Mouse (Mus musculus): ENCODE measurements around the gene Ajm1. TPM values are rescaled to one million over a fixed set of nuclear protein-coding genes. Genes with fewer than 3 reads are reported as not detected.

Gene Ajm1
- polyA plus RNA-seq, 1 experiment = 2.2 TPM

GRCm38 (mm10) chr2:25617578-25617977 lies 36.0 kb upstream of the Ajm1 start, which contains the start of gene Ccdc183:
Gene Ccdc183 (minus strand): TSS chr2:25617678.
- Histone ChIP-seq H3K4me1 (ENCODE audit: control insufficient read depth, insufficient read depth, insufficient read length, low read length) (no peaks in the 10 kb centered on the region; the same call in none of the 2 replicates), H3K36me3 (ENCODE audit: control insufficient read depth, insufficient read depth, low read length) (no peaks in the 10 kb centered on the region), H3K27me3 (ENCODE audit: control insufficient read depth, insufficient read depth, low read length) (peaks cover 14% of the 10 kb centered on the region), H3K4me3 (ENCODE audit: low read depth, low read length) (no peak within 1 kb of the TSS), H3K27ac (ENCODE audit: insufficient read depth, low read depth, low read length) (no peak within 1 kb of the TSS)
- TF ChIP-seq POLR2A (IDR thresholded peaks at IDR 0.05; ENCODE audit: low read depth, low read length) (no peak), CTCF (IDR thresholded peaks at IDR 0.05; ENCODE audit: extremely low read depth, insufficient read length, insufficient replicate concordance, low read depth, low read length) (no peak)
- WGBS = 85% methylated on average over 3 of the region's 3 CpGs

GRCm38 (mm10) chr2:25616398-25616797 lies 34.8 kb upstream of the Ajm1 start:
- WGBS = 16% methylated on average over 22 of the region's 22 CpGs
- Histone ChIP-seq H3K27me3 (ENCODE audit: control insufficient read depth, insufficient read depth, low read length) (peaks cover 14% of the 10 kb centered on the region), H3K4me3 (ENCODE audit: low read depth, low read length) (no peak overlapping the region), H3K36me3 (ENCODE audit: control insufficient read depth, insufficient read depth, low read length) (no peaks in the 10 kb centered on the region), H3K4me1 (ENCODE audit: control insufficient read depth, insufficient read depth, insufficient read length, low read length) (no peaks in the 10 kb centered on the region; the same call in none of the 2 replicates), H3K27ac (ENCODE audit: insufficient read depth, low read depth, low read length) (no peak overlapping the region)
- TF ChIP-seq CTCF (IDR thresholded peaks at IDR 0.05; ENCODE audit: extremely low read depth, insufficient read length, insufficient replicate concordance, low read depth, low read length) (no peak), POLR2A (IDR thresholded peaks at IDR 0.05; ENCODE audit: low read depth, low read length) (no peak)

GRCm38 (mm10) chr2:25608671-25609070 lies 27.1 kb upstream of the Ajm1 start:
- Histone ChIP-seq H3K4me1 (ENCODE audit: control insufficient read depth, insufficient read depth, insufficient read length, low read length) (peaks cover 7% of the 10 kb centered on the region; the same call in 1 of the 2 replicates), H3K27ac (ENCODE audit: insufficient read depth, low read depth, low read length) (no peak overlapping the region), H3K27me3 (ENCODE audit: control insufficient read depth, insufficient read depth, low read length) (no peaks in the 10 kb centered on the region), H3K4me3 (ENCODE audit: low read depth, low read length) (peak overlapping the region; percentile 99), H3K36me3 (ENCODE audit: control insufficient read depth, insufficient read depth, low read length) (no peaks in the 10 kb centered on the region)
- WGBS = 30% methylated on average over 10 of the region's 10 CpGs
- TF ChIP-seq POLR2A (IDR thresholded peaks at IDR 0.05; ENCODE audit: low read depth, low read length) (no peak), CTCF (IDR thresholded peaks at IDR 0.05; ENCODE audit: extremely low read depth, insufficient read length, insufficient replicate concordance, low read depth, low read length) (no peak)

- WGBS = under 1% methylated on average over 80 of the region's 80 CpGs
- Histone ChIP-seq H3K27me3 (ENCODE audit: control insufficient read depth, insufficient read depth, low read length) (no peaks in the 10 kb centered on the region), H3K4me3 (ENCODE audit: low read depth, low read length) (peak within 1 kb of the TSS; percentile 99), H3K27ac (ENCODE audit: insufficient read depth, low read depth, low read length) (peak within 1 kb of the TSS; percentile 51), H3K4me1 (ENCODE audit: control insufficient read depth, insufficient read depth, insufficient read length, low read length) (peaks cover 7% of the 10 kb centered on the region; the same call in 1 of the 2 replicates), H3K36me3 (ENCODE audit: control insufficient read depth, insufficient read depth, low read length) (0 out of 2 replicates have a peak, but pooled peaks cover 2% of the 10 kb centered on the region)
- TF ChIP-seq POLR2A (IDR thresholded peaks at IDR 0.05; ENCODE audit: low read depth, low read length) = peak; percentile 77
- TF ChIP-seq CTCF (IDR thresholded peaks at IDR 0.05; ENCODE audit: extremely low read depth, insufficient read length, insufficient replicate concordance, low read depth, low read length) = no peak
These were observed 26.4 kb upstream of the Ajm1 start, which contains the start of gene Rabl6 for GRCm38 (mm10) chr2:25607761-25608622. Gene Rabl6 (minus strand): TSS chr2:25608521.

GRCm38 (mm10) chr2:25602526-25602925 lies 21.0 kb upstream of the Ajm1 start:
- Histone ChIP-seq H3K36me3 (ENCODE audit: control insufficient read depth, insufficient read depth, low read length) (peaks cover 35% of the 10 kb centered on the region), H3K27ac (ENCODE audit: insufficient read depth, low read depth, low read length) (no peak overlapping the region), H3K4me3 (ENCODE audit: low read depth, low read length) (no peak overlapping the region), H3K27me3 (ENCODE audit: control insufficient read depth, insufficient read depth, low read length) (no peaks in the 10 kb centered on the region), H3K4me1 (ENCODE audit: control insufficient read depth, insufficient read depth, insufficient read length, low read length) (peaks cover 8% of the 10 kb centered on the region; the same call in 1 of the 2 replicates)
- WGBS = 96% methylated on average over 5 of the region's 5 CpGs
- TF ChIP-seq POLR2A (IDR thresholded peaks at IDR 0.05; ENCODE audit: low read depth, low read length) (no peak), CTCF (IDR thresholded peaks at IDR 0.05; ENCODE audit: extremely low read depth, insufficient read length, insufficient replicate concordance, low read depth, low read length) (no peak)

GRCm38 (mm10) chr2:25600037-25600436 lies 18.5 kb upstream of the Ajm1 start:
- Histone ChIP-seq H3K36me3 (ENCODE audit: control insufficient read depth, insufficient read depth, low read length) (peaks cover 57% of the 10 kb centered on the region), H3K27ac (ENCODE audit: insufficient read depth, low read depth, low read length) (no peak overlapping the region)
- 91% methylated on average over 2 of the region's 2 CpGs for WGBS

GRCm38 (mm10) chr2:25598749-25599148 lies 17.2 kb upstream of the Ajm1 start:
- 100% methylated on average over 1 of the region's 1 CpGs for WGBS
- Histone ChIP-seq H3K36me3 (ENCODE audit: control insufficient read depth, insufficient read depth, low read length) (peaks cover 60% of the 10 kb centered on the region), H3K27ac (ENCODE audit: insufficient read depth, low read depth, low read length) (no peak overlapping the region), H3K4me1 (ENCODE audit: control insufficient read depth, insufficient read depth, insufficient read length, low read length) (peaks cover 6% of the 10 kb centered on the region; the same call in 1 of the 2 replicates), H3K4me3 (ENCODE audit: low read depth, low read length) (no peak overlapping the region), H3K27me3 (ENCODE audit: control insufficient read depth, insufficient read depth, low read length) (no peaks in the 10 kb centered on the region)
- no peak for TF ChIP-seq CTCF (IDR thresholded peaks at IDR 0.05; ENCODE audit: extremely low read depth, insufficient read length, insufficient replicate concordance, low read depth, low read length)
- no peak for TF ChIP-seq POLR2A (IDR thresholded peaks at IDR 0.05; ENCODE audit: low read depth, low read length)

More at GRCm38 (mm10) chr2:25600037-25600436, 18.5 kb upstream of the Ajm1 start:
- TF ChIP-seq POLR2A (IDR thresholded peaks at IDR 0.05; ENCODE audit: low read depth, low read length) (no peak), CTCF (IDR thresholded peaks at IDR 0.05; ENCODE audit: extremely low read depth, insufficient read length, insufficient replicate concordance, low read depth, low read length) (no peak)
- Histone ChIP-seq H3K4me3 (ENCODE audit: low read depth, low read length) (no peak overlapping the region), H3K4me1 (ENCODE audit: control insufficient read depth, insufficient read depth, insufficient read length, low read length) (peaks cover 6% of the 10 kb centered on the region; the same call in 1 of the 2 replicates), H3K27me3 (ENCODE audit: control insufficient read depth, insufficient read depth, low read length) (no peaks in the 10 kb centered on the region)

All from small intestine, adult 2 months (tissue).